ENCODE assay signal across 15 mouse cellular contexts in genomic region chr3:68160175-68160574, GRCm38 (mm10).
"Had no signal": no experiment of that assay in that cellular context is flagged by ENCODE, and none has a peak within 500 bp of the region (broad histone marks: within the 10 kb centered on the region; RNA-seq: fewer than 3 reads in every experiment).

No protein-coding gene starts in this region.

- H3K4me3 ChIP-seq: neural tube, embryonic 15.5 days; stomach, embryonic 15.5 days had no signal

- DNase-seq: retina, postnatal 1 day; right cerebral cortex, adult 18-20 months; right cerebral cortex, postnatal 14 days; right cerebral cortex, postnatal 25 days; right cerebral cortex, postnatal 4 days; spleen, adult 18-20 months; thymus, adult 18-20 months; thymus, adult 2 months; thymus, postnatal 14 days; thymus, postnatal 25 days; thymus, postnatal 36 days; thymus, postnatal 4 days had no signal

- H3K27me3 ChIP-seq: neural tube, embryonic 15.5 days; stomach, embryonic 15.5 days had no signal

- H3K9ac ChIP-seq: neural tube, embryonic 15.5 days; stomach, embryonic 15.5 days had no signal

- H3K4me1 ChIP-seq: neural tube, embryonic 15.5 days; stomach, embryonic 15.5 days had no signal

- H3K27ac ChIP-seq: neural tube, embryonic 15.5 days; stomach, embryonic 15.5 days; stomach, postnatal 0 days had no signal

- H3K4me2 ChIP-seq: neural tube, embryonic 15.5 days; stomach, embryonic 15.5 days had no signal

- H3K36me3 ChIP-seq: neural tube, embryonic 15.5 days; stomach, embryonic 15.5 days had no signal

- H3K9me3 ChIP-seq: neural tube, embryonic 15.5 days; stomach, embryonic 15.5 days had no signal
